Mouse (Mus musculus) cerebellum, adult 9-11 months (tissue): ENCODE measurements at regions not wholly inside any gene's neighbourhood (a gene's known extent, or its start where the extent isn't known, plus 50 kb on each side); places are given as distances from the start of the nearest gene placed in this dataset.
"Not testable (repeated sequence)": the region's sequence is repeated elsewhere in the genome, so short reads cannot be mapped to it uniquely, and the experiment has no call there.

ENCODE experiments used
- DNase-seq: peaks from one replicate; pipeline ENCODE4 v3.0.0; 2022

GRCm38 (mm10) chr3:18751660-18752259 is 803.5 kb downstream of the Cypt12 start:
- DNase-seq = no peak

- DNase-seq = peak; percentile 12
Measured at GRCm38 (mm10) chr3:18764301-18765078, 816.3 kb downstream of the Cypt12 start.

GRCm38 (mm10) chr3:18778481-18778880 is 830.3 kb downstream of the Cypt12 start:
- DNase-seq = no peak

GRCm38 (mm10) chr3:18787531-18788176 is 839.4 kb downstream of the Cypt12 start:
- peak; percentile 4 for DNase-seq

GRCm38 (mm10) chr3:18802794-18803193 is 825.7 kb downstream of the 1700064H15Rik start:
- DNase-seq = no peak

GRCm38 (mm10) chr3:18828788-18829320 is 799.6 kb downstream of the 1700064H15Rik start:
- DNase-seq = not testable (repeated sequence)

- DNase-seq = no peak
Measured at GRCm38 (mm10) chr3:18868117-18868739, 760.2 kb downstream of the 1700064H15Rik start.

GRCm38 (mm10) chr3:18868758-18869157 is 759.7 kb downstream of the 1700064H15Rik start:
- no peak for DNase-seq

- DNase-seq = no peak
Measured at GRCm38 (mm10) chr3:18877060-18877459, 751.4 kb downstream of the 1700064H15Rik start.

- no peak for DNase-seq
Measured at GRCm38 (mm10) chr3:18877572-18877971, 750.9 kb downstream of the 1700064H15Rik start.

- DNase-seq = no peak
Measured at GRCm38 (mm10) chr3:18881186-18881585, 747.3 kb downstream of the 1700064H15Rik start.

GRCm38 (mm10) chr3:18892813-18893212 is 735.7 kb downstream of the 1700064H15Rik start:
- no peak for DNase-seq

GRCm38 (mm10) chr3:18905769-18906168 is 722.7 kb downstream of the 1700064H15Rik start:
- peak; percentile 6 for DNase-seq

- DNase-seq = no peak
Measured at GRCm38 (mm10) chr3:18906210-18906609, 722.3 kb downstream of the 1700064H15Rik start.

GRCm38 (mm10) chr3:18908737-18909136 is 719.7 kb downstream of the 1700064H15Rik start:
- no peak for DNase-seq

GRCm38 (mm10) chr3:18928401-18929104 is 699.9 kb downstream of the 1700064H15Rik start:
- no peak for DNase-seq

GRCm38 (mm10) chr3:18929105-18929492 is 699.4 kb downstream of the 1700064H15Rik start:
- DNase-seq = no peak

GRCm38 (mm10) chr3:18932983-18933726 is 695.3 kb downstream of the 1700064H15Rik start:
- DNase-seq = no peak

GRCm38 (mm10) chr3:18934891-18935290 is 693.6 kb downstream of the 1700064H15Rik start:
- no peak for DNase-seq

GRCm38 (mm10) chr3:18937333-18938122 is 690.9 kb downstream of the 1700064H15Rik start:
- DNase-seq = no peak
